Mouse (Mus musculus): ENCODE measurements around the gene Gm9970. TPM values are rescaled to one million over a fixed set of nuclear protein-coding genes. Genes with fewer than 3 reads are reported as not detected.

Gm9970 gene
- total and polyA plus RNA-seq, 3 experiments = 0.31 TPM; not detected in 2

DNA sequence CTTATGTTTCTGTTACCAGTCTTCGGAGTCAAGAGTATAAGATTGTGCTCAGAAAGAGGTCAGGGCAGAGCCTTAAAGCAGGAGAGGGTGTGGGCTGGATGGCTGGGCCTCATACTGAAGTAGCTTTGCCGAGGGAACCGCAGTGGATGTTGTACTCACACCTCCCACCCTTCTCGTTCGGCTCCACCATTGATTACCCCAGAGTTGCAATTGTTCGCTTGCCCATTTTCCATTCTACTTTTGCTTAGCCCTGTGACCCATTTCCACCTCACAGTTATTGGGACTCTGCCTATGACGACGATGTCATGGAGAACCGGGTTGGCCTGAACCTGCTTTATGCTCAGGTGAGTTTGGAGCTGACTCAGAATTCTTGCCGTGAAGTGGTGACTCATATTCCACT is 44.8 kb downstream of the Gm9970 start:
- Histone ChIP-seq H3K4me3 (no peak overlapping the region), H3K27me3 (ENCODE audit: control insufficient read depth, insufficient read depth, low read length) (no peaks in the 10 kb centered on the region), H3K36me3 (ENCODE audit: control insufficient read depth, insufficient read depth, low read length) (peaks cover 6% of the 10 kb centered on the region), H3K79me2 (replicated peaks; ENCODE audit: control insufficient read depth, insufficient read depth, low read length) (no peaks in the 10 kb centered on the region; the same call in 1 of the 2 replicates), H3K9ac (ENCODE audit: low read depth, low read length) (no peak overlapping the region), H3K27ac (no peak overlapping the region), H3K4me1 (ENCODE audit: control insufficient read depth, insufficient read depth, low read length) (peaks cover 3% of the 10 kb centered on the region)
- WGBS = 88% methylated on average over 10 of the region's 10 CpGs
- intact Hi-C loops (cut with DNase I) = no loop called here
- no peak for TF ChIP-seq CTCF (IDR thresholded peaks at IDR 0.05)
- TF ChIP-seq EP300 (IDR thresholded peaks at IDR 0.05; ENCODE audit: insufficient read depth, low read depth, low read length) = no peak
- TF ChIP-seq POLR2A (IDR thresholded peaks at IDR 0.05; ENCODE audit: insufficient read depth, low read depth, low read length) = no peak
- no peak for DNase-seq

DNA sequence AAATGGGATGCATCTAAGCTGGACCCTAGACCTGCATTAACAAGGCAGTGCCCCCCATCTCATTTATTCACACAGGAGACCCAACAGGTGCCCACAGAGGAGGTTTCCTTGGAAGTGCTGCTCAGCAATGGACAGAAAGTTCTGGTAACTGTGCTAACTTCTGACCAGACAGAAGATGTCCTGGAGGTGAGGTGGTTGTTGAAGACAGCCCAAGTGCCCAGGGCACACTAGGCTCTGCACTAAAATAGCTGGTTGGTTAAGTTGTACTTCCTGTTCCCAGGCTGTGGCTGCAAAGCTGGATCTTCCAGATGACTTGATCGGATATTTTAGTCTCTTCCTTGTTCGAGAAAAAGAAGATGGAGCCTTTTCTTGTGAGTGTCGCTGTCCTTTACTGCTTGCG is 45.4 kb downstream of the Gm9970 start:
- no peak overlapping the region for H3K27ac ChIP-seq
- no peak overlapping the region for H3K4me3 ChIP-seq
- H3K36me3 ChIP-seq (ENCODE audit: control insufficient read depth, insufficient read depth, low read length) = peaks cover 6% of the 10 kb centered on the region
- no peaks in the 10 kb centered on the region for H3K27me3 ChIP-seq (ENCODE audit: control insufficient read depth, insufficient read depth, low read length)
- intact Hi-C loops (cut with DNase I) = no loop called here
- WGBS = 71% methylated on average over 4 of the region's 4 CpGs
- no peak for DNase-seq
- no peaks in the 10 kb centered on the region; the same call in 1 of the 2 replicates for H3K79me2 ChIP-seq (replicated peaks; ENCODE audit: control insufficient read depth, insufficient read depth, low read length)
- TF ChIP-seq CTCF (IDR thresholded peaks at IDR 0.05) = no peak
- no peak for TF ChIP-seq POLR2A (IDR thresholded peaks at IDR 0.05; ENCODE audit: insufficient read depth, low read depth, low read length)
- no peak for TF ChIP-seq EP300 (IDR thresholded peaks at IDR 0.05; ENCODE audit: insufficient read depth, low read depth, low read length)
- peaks cover 2% of the 10 kb centered on the region for H3K4me1 ChIP-seq (ENCODE audit: control insufficient read depth, insufficient read depth, low read length)
- no peak overlapping the region for H3K9ac ChIP-seq (ENCODE audit: low read depth, low read length)

DNA sequence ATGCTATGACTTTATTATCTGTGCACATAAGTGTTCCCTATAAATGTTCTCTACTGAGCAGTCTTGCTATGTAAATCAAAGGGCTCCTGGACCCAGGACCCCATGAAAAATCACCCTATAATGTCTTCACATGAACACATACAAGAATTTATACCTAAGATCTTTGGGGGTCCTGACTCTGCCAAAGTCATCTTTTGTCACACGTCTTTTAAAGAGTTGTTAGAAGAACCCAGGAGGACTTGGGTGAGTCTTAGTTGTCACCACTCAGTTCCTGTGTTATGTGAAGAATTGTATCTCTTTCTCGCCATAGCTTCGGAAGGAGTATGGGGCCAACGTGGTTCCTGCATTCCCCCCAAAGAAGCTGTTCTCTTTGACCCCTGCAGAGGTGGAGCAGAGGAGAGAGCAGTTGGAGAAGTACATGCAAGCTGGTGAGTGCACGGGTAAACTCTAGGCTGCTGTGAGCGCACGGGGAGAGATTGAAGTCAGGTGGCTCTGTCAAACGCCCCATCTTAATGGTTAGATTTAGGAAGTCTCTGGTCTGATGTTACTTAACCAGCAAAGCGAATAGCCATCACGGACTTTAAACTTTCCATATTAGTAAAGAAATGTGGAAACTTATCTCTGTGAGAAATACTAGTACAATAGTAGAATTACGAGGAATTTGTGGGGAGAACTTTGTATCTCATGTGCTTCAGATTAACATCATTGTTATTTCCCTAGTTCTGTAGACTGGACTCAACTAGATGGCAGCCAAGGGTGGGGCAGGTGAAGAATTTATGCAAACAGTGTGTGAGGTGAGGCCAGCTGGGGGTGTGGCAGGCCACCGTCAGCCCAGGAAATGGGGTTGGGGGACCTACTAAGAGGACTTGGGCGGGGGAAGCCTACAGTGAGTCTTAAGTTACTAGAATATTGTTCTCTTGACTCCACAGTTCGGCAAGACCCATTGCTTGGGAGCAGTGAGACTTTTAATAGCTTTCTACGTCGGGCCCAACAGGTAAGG is 46.2 kb downstream of the Gm9970 start:
- DNase-seq = no peak
- peaks cover 2% of the 10 kb centered on the region for H3K4me1 ChIP-seq (ENCODE audit: control insufficient read depth, insufficient read depth, low read length)
- TF ChIP-seq CTCF (IDR thresholded peaks at IDR 0.05) (no peak), POLR2A (IDR thresholded peaks at IDR 0.05; ENCODE audit: insufficient read depth, low read depth, low read length) (no peak), EP300 (IDR thresholded peaks at IDR 0.05; ENCODE audit: insufficient read depth, low read depth, low read length) (no peak)
- no peak overlapping the region for H3K9ac ChIP-seq (ENCODE audit: low read depth, low read length)
- peaks cover 6% of the 10 kb centered on the region for H3K36me3 ChIP-seq (ENCODE audit: control insufficient read depth, insufficient read depth, low read length)
- no peaks in the 10 kb centered on the region for H3K27me3 ChIP-seq (ENCODE audit: control insufficient read depth, insufficient read depth, low read length)
- intact Hi-C loops (cut with DNase I) = no loop called here
- no peaks in the 10 kb centered on the region for H3K79me2 ChIP-seq (replicated peaks; ENCODE audit: control insufficient read depth, insufficient read depth, low read length)
- H3K4me3 ChIP-seq = no peak overlapping the region
- 87% methylated on average over 16 of the region's 16 CpGs for WGBS
- H3K27ac ChIP-seq = no peak overlapping the region

DNA sequence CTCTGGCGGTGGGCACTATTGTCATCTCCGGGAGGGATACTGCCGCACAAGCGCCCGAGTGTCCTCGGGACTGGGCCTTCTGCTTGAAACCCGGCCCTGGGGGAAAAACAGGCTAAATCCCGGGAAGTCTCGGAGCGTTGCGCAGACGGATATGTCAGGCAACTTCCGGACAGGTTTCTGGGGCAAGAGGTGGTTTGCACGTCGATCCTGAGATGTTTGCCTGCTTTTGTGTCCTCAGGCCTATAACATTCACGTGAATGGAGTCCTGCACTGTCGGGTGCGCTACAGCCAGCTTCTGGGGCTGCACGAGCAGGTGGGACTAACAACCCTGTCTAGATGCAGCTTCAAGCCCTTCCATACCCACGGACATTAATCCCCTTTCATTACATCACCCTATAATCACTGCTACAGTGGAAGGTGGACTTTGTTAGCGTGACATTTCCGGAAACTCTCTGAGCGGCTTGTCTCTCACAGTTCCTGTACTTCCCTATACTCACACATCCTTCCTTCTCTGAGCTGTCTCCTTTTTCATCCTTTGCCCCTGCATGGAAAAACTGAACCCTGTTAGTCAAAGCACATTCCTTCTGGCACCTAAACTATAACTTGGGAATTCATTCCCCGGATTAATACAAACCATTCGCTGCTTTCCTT is 47.3 kb downstream of the Gm9970 start:
- Histone ChIP-seq H3K9ac (ENCODE audit: low read depth, low read length) (peak overlapping the region; percentile 63), H3K36me3 (ENCODE audit: control insufficient read depth, insufficient read depth, low read length) (peaks cover 6% of the 10 kb centered on the region), H3K4me1 (ENCODE audit: control insufficient read depth, insufficient read depth, low read length) (peaks cover 2% of the 10 kb centered on the region), H3K27ac (peak overlapping the region; percentile 82), H3K4me3 (peak overlapping the region; percentile 92), H3K79me2 (replicated peaks; ENCODE audit: control insufficient read depth, insufficient read depth, low read length) (no peaks in the 10 kb centered on the region), H3K27me3 (ENCODE audit: control insufficient read depth, insufficient read depth, low read length) (no peaks in the 10 kb centered on the region)
- intact Hi-C loops (cut with DNase I) = loop anchor here (1.0 kb wide), 2 partner anchors 13 to 48 kb away; partner anchors contain the start of genes Gm9970 and Gtf3c2
- TF ChIP-seq EP300 (IDR thresholded peaks at IDR 0.05; ENCODE audit: insufficient read depth, low read depth, low read length) = no peak
- no peak for TF ChIP-seq CTCF (IDR thresholded peaks at IDR 0.05)
- TF ChIP-seq POLR2A (IDR thresholded peaks at IDR 0.05; ENCODE audit: insufficient read depth, low read depth, low read length) = no peak
- no peak for DNase-seq
- 7% methylated on average over 25 of the region's 25 CpGs for WGBS

DNA sequence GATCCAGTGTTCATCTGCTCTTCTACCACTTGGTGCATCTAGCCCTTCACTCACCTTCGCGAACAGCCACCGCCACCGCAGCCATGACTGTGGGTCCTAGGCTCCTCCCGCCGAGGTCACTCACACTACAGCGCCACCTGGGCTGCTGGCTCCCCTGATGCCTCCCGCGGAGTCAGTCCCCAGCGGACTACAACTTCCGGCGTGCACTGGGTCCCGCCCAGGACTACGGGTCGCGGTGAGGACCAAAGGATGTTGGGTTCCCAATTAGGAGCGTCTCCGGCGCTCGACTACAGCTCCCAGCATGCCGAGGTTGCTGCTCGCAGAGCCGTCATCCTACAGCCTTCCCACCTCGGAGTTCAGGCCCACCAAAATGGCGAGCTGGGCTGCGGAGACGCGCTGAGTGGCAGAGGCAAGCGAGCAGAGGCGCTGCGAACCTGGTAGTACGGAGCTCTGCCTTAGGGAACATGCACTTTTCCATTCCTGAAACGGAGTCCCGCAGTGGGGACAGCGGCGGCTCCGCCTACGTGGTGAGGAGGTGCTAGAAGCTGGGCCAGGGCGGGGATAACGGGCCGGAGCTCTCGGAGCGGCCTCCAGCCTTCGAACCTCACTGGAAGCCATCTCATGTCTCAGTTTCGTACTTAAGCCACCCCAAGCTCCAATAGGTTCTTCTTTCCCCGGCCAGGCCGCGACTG is 47.9 kb downstream of the Gm9970 start, which contains the start of the genes Snx17 and Eif2b4:
Snx17 (plus strand) TSS at position 289 of the 692 bp plus-strand sequence.
Eif2b4 (minus strand) TSS at position 492 of the 692 bp plus-strand sequence.
- H3K4me1 ChIP-seq (ENCODE audit: control insufficient read depth, insufficient read depth, low read length) = peaks cover 2% of the 10 kb centered on the region
- H3K79me2 ChIP-seq (replicated peaks; ENCODE audit: control insufficient read depth, insufficient read depth, low read length) = no peaks in the 10 kb centered on the region

More for the DNA sequence above, 47.9 kb downstream of the Gm9970 start, which contains the start of the genes Snx17 and Eif2b4:
- intact Hi-C loops (cut with DNase I) = loop anchor here (1.0 kb wide), 2 partner anchors 13 to 48 kb away; partner anchors contain the start of genes Gm9970 and Gtf3c2
- Histone ChIP-seq H3K27ac (peak within 1 kb of the TSS; percentile 84), H3K27me3 (ENCODE audit: control insufficient read depth, insufficient read depth, low read length) (no peaks in the 10 kb centered on the region), H3K4me3 (peak within 1 kb of the TSS; percentile 92), H3K36me3 (ENCODE audit: control insufficient read depth, insufficient read depth, low read length) (peaks cover 6% of the 10 kb centered on the region), H3K9ac (ENCODE audit: low read depth, low read length) (peak within 1 kb of the TSS; percentile 78)
- DNase-seq = peak; percentile 100
- under 1% methylated on average over 48 of the region's 48 CpGs for WGBS
- TF ChIP-seq CTCF (IDR thresholded peaks at IDR 0.05) = peak; percentile 75
- peak; percentile 91 for TF ChIP-seq POLR2A (IDR thresholded peaks at IDR 0.05; ENCODE audit: insufficient read depth, low read depth, low read length)
- TF ChIP-seq EP300 (IDR thresholded peaks at IDR 0.05; ENCODE audit: insufficient read depth, low read depth, low read length) = 0 out of 2 replicates have a peak, but pooled peaks have one; percentile 83

Measured in heart, adult 2 months (tissue).